Mouse (Mus musculus) cortical plate, adult 2 months (tissue): ENCODE results near the gene Gramd2. TPM values are rescaled to one million over a fixed set of nuclear protein-coding genes. Genes with fewer than 3 reads are reported as not detected.

ENCODE experiments used
- H3K27ac ChIP-seq: fragments of 200-500 bp; 2 replicates; pipeline ENCODE4 v1.5.1; 2012; ENCODE audit warnings: low read length, control low read depth, inconsistent platforms; ENCODE audit not compliant: insufficient read depth
- H3K4me1 ChIP-seq: fragments of 200-500 bp; 2 replicates; pipeline ENCODE4 v1.6.1; 2011; ENCODE audit warnings: low read length; ENCODE audit not compliant: control insufficient read depth, insufficient read depth
- H3K4me3 ChIP-seq: fragments of 200-500 bp; 2 replicates; pipeline ENCODE4 v1.5.1; 2011; ENCODE audit warnings: mild to moderate bottlenecking, low read length, control low read depth; ENCODE audit not compliant: insufficient read depth
- CTCF ChIP-seq: fragments of 200-500 bp; IDR thresholded peaks from 2 replicates; pipeline ENCODE4 v1.5.1; 2011; ENCODE audit warnings: mild to moderate bottlenecking, control low read depth, low read length; ENCODE audit not compliant: insufficient read depth; ENCODE audit errors: extremely low read depth
- POLR2A ChIP-seq: fragments of 200-500 bp; IDR thresholded peaks from 2 replicates; pipeline ENCODE4 v1.6.1; 2011; ENCODE audit warnings: mild to moderate bottlenecking, low read length, control low read depth; ENCODE audit not compliant: insufficient read depth; ENCODE audit errors: extremely low read depth
- polyA plus RNA-seq: library from polyadenylated mRNA; depleted of rRNA; stranded (reverse); fragments of >200 nt; gene quantifications from 2 replicates; pipeline ENCODE4 v1.2.3, GENCODE M21; 2012

Gramd2 gene
- polyA plus RNA-seq, 1 experiment = 18.7 TPM

GRCm38 (mm10) chr9:59684020-59684419, 4.1 kb downstream of the Gramd2 start:
- Histone ChIP-seq H3K4me3 (no peak overlapping the region), H3K4me1 (peaks cover 4% of the 10 kb centered on the region; the same call in 1 of the 2 replicates), H3K27ac (no peak overlapping the region)
- no peak for TF ChIP-seq CTCF
- no peak for TF ChIP-seq POLR2A

GRCm38 (mm10) chr9:59687416-59688046, 7.6 kb downstream of the Gramd2 start:
- peak overlapping the region; percentile 79 for H3K27ac ChIP-seq
- peak; percentile 44; the same call in 1 of the 2 replicates for TF ChIP-seq POLR2A
- TF ChIP-seq CTCF = no peak
- H3K4me1 ChIP-seq = peaks cover 4% of the 10 kb centered on the region; the same call in 1 of the 2 replicates
- no peak overlapping the region for H3K4me3 ChIP-seq

- Histone ChIP-seq H3K4me3 (peak overlapping the region; percentile 47), H3K4me1 (peaks cover 2% of the 10 kb centered on the region; the same call in 1 of the 2 replicates), H3K27ac (peak overlapping the region; percentile 53; the same call in 1 of the 2 replicates)
- no peak for TF ChIP-seq CTCF
- TF ChIP-seq POLR2A = peak; percentile 59; the same call in 1 of the 2 replicates
Measured at GRCm38 (mm10) chr9:59691635-59692094, 11.7 kb downstream of the Gramd2 start.

GRCm38 (mm10) chr9:59692145-59692544, 12.2 kb downstream of the Gramd2 start:
- Histone ChIP-seq H3K27ac (peak overlapping the region; percentile 53; the same call in 1 of the 2 replicates), H3K4me1 (no peaks in the 10 kb centered on the region; the same call in 1 of the 2 replicates), H3K4me3 (peak overlapping the region; percentile 47)
- TF ChIP-seq POLR2A = no peak
- no peak for TF ChIP-seq CTCF

GRCm38 (mm10) chr9:59694571-59695450, 14.9 kb downstream of the Gramd2 start:
- TF ChIP-seq POLR2A = no peak
- no peak for TF ChIP-seq CTCF
- H3K4me3 ChIP-seq = no peak overlapping the region
- no peaks in the 10 kb centered on the region; the same call in 1 of the 2 replicates for H3K4me1 ChIP-seq
- H3K27ac ChIP-seq = no peak overlapping the region

- Histone ChIP-seq H3K4me3 (no peak overlapping the region), H3K4me1 (no peaks in the 10 kb centered on the region; the same call in 1 of the 2 replicates), H3K27ac (no peak overlapping the region)
- TF ChIP-seq POLR2A = no peak
- TF ChIP-seq CTCF = no peak
Measured at GRCm38 (mm10) chr9:59695451-59695813, 15.5 kb downstream of the Gramd2 start.

GRCm38 (mm10) chr9:59696381-59696780, 16.4 kb downstream of the Gramd2 start:
- Histone ChIP-seq H3K27ac (no peak overlapping the region), H3K4me1 (no peaks in the 10 kb centered on the region; the same call in 1 of the 2 replicates), H3K4me3 (no peak overlapping the region)
- TF ChIP-seq POLR2A (no peak), CTCF (no peak)

GRCm38 (mm10) chr9:59701094-59701493, 21.1 kb downstream of the Gramd2 start:
- Histone ChIP-seq H3K4me1 (no peaks in the 10 kb centered on the region), H3K27ac (no peak overlapping the region), H3K4me3 (no peak overlapping the region)
- TF ChIP-seq CTCF (no peak), POLR2A (no peak)

- Histone ChIP-seq H3K4me1 (no peaks in the 10 kb centered on the region), H3K4me3 (no peak overlapping the region), H3K27ac (no peak overlapping the region)
- TF ChIP-seq CTCF (no peak), POLR2A (no peak)
Measured at GRCm38 (mm10) chr9:59703099-59703498, 23.2 kb downstream of the Gramd2 start.
